In the genomic region with DNA sequence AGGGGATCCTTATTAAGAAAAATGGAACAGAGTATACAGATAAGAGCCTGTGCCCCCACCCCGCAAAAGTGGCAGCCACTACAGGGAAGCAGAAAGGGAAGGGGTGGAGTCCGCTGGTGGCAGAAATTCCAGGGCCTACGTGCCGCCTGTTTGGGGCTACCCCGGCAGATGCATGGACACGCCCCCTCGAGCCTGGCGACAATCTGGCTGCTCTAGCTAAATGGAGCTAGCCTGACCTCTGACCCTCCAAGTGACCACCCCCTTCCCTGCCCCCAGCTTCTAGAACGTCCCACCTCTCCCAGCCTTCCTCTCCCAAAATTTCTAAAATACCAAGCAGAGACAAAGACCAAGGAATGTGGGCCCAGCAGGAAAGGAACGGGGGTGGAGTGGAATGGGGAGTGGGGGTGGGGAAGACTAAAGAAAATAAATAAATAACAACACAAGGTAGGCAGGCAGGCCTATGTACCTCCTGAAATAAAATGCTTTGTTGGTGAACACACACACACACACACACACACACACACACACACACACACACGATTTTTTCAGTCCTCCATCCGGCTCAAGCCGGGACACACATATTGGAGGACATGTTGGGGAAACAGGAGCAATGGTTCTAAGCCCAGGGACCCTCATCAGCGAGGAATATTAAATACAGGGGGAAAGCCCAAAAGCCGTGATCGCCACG, we compare ENCODE assay signal across 9 mouse cellular contexts. TPM values are rescaled to one million over a fixed set of nuclear protein-coding genes. Genes with fewer than 3 reads are reported as not detected.
A peak's percentile ranks its signal among the peaks of the same experiment; 100 is the strongest.
DNase-seq lines count a peak whose midpoint lies in the region; ATAC-seq and TF ChIP-seq lines count a peak whose summit lies in the region.
"Had no signal": no experiment of that assay in that cellular context is flagged by ENCODE, and none has a peak within 500 bp of the region (broad histone marks: within the 10 kb centered on the region; RNA-seq: fewer than 3 reads in every experiment).

No protein-coding gene starts in this region.

- H3K27ac ChIP-seq in forebrain, embryonic 11.5 days (ENCODE audit: low read depth, low read length), result 0 out of 2 replicates have a peak overlapping the region, but pooled peaks have one; percentile 41
- H3K27ac ChIP-seq in hindbrain, embryonic 16.5 days (ENCODE audit: low read depth, low read length), result no peak overlapping the region
- H3K27ac ChIP-seq in liver, embryonic 14.5 days, result no peak overlapping the region

- peak; percentile 33 for DNase-seq in kidney, adult 11 months
- no peak for DNase-seq in kidney, adult 18-20 months
- peak; percentile 81 for DNase-seq in forebrain, embryonic 11.5 days (ENCODE audit: low spot score)
- DNase-seq in liver, embryonic 14.5 days (ENCODE audit: low read depth in 3 of 3, low spot score in 3 of 3), result peak in 2 of 3 experiments; percentile 36 to 37
- no peak for DNase-seq in layer of hippocampus, adult 8-10 months (ENCODE audit: low spot score in 2 of 2)
- no peak for DNase-seq in layer of hippocampus, postnatal 14 days (ENCODE audit: low spot score in 2 of 2)

- peaks cover 28% of the 10 kb centered on the region for H3K4me1 ChIP-seq in forebrain, embryonic 11.5 days (replicated peaks; ENCODE audit: control insufficient read depth, insufficient read depth, low read length)
- H3K4me1 ChIP-seq in hindbrain, embryonic 16.5 days (ENCODE audit: control insufficient read depth, insufficient read depth, low read depth, low read length), result peaks cover 17% of the 10 kb centered on the region
- H3K4me1 ChIP-seq in liver, embryonic 14.5 days (replicated peaks; ENCODE audit: control insufficient read depth in 2 of 2, insufficient read depth in 2 of 2, low read length in 1 of 2), result peaks cover 0 to 9% of the 10 kb centered on the region in 2 experiments; a peak in 2 of 4 replicates

- no peak for TF ChIP-seq EP300 in liver, embryonic 14.5 days (IDR thresholded peaks at IDR 0.05; ENCODE audit: low read depth)

- no peak for TF ChIP-seq CTCF in liver, embryonic 14.5 days (IDR thresholded peaks at IDR 0.05; ENCODE audit: low read depth)

- no peaks in the 10 kb centered on the region for H3K36me3 ChIP-seq in forebrain, embryonic 11.5 days (ENCODE audit: control insufficient read depth, insufficient read depth, low read length)
- H3K36me3 ChIP-seq in hindbrain, embryonic 16.5 days (ENCODE audit: control insufficient read depth, insufficient read depth, low read length), result no peaks in the 10 kb centered on the region
- H3K36me3 ChIP-seq in liver, embryonic 14.5 days (replicated peaks; ENCODE audit: control insufficient read depth, insufficient read depth, low read depth), result no peaks in the 10 kb centered on the region

- ATAC-seq in forebrain, embryonic 11.5 days (replicated peaks; ENCODE audit: low FRiP score), result peak; percentile 67
- no peak for ATAC-seq in hindbrain, embryonic 16.5 days
- peak; percentile 38; the same call in 1 of the 2 replicates for ATAC-seq in liver, embryonic 14.5 days (ENCODE audit: insufficient read depth)
- ATAC-seq in inflammation-experienced regulatory T-cells, adult 6 months, result no peak

- WGBS in forebrain, embryonic 11.5 days, result 5% methylated on average over 17 of the region's 17 CpGs
- 16% methylated on average over 17 of the region's 17 CpGs for WGBS in hindbrain, embryonic 16.5 days
- WGBS in liver, embryonic 14.5 days (ENCODE audit: insufficient replicate concordance), result 24% methylated on average over 17 of the region's 17 CpGs

- H3K9me3 ChIP-seq in forebrain, embryonic 11.5 days (ENCODE audit: control insufficient read depth, low read length), result no peaks in the 10 kb centered on the region
- no peaks in the 10 kb centered on the region for H3K9me3 ChIP-seq in hindbrain, embryonic 16.5 days (ENCODE audit: control insufficient read depth, low read length)
- no peaks in the 10 kb centered on the region for H3K9me3 ChIP-seq in liver, embryonic 14.5 days (ENCODE audit: control insufficient read depth, low read length)

- H3K27me3 ChIP-seq in forebrain, embryonic 11.5 days (ENCODE audit: control insufficient read depth, insufficient read depth, low read length), result no peaks in the 10 kb centered on the region
- H3K27me3 ChIP-seq in hindbrain, embryonic 16.5 days (replicated peaks; ENCODE audit: control insufficient read depth, insufficient read depth, low read length), result no peaks in the 10 kb centered on the region
- H3K27me3 ChIP-seq in liver, embryonic 14.5 days (ENCODE audit: control insufficient read depth, insufficient read depth, low read length), result no peaks in the 10 kb centered on the region

- H3K9ac ChIP-seq in forebrain, embryonic 11.5 days (ENCODE audit: low read length), result no peak overlapping the region
- no peak overlapping the region for H3K9ac ChIP-seq in hindbrain, embryonic 16.5 days (ENCODE audit: low read depth, low read length)
- no peak overlapping the region for H3K9ac ChIP-seq in liver, embryonic 14.5 days (replicated peaks)

- no peak overlapping the region for H3K4me3 ChIP-seq in forebrain, embryonic 11.5 days (ENCODE audit: low read depth, low read length)
- no peak overlapping the region for H3K4me3 ChIP-seq in hindbrain, embryonic 16.5 days (ENCODE audit: low read length)
- no peak overlapping the region for H3K4me3 ChIP-seq in liver, embryonic 14.5 days (ENCODE audit: insufficient read depth in 1 of 2, low read depth in 2 of 2, low read length in 2 of 2)

- H3K4me2 ChIP-seq in forebrain, embryonic 11.5 days (ENCODE audit: low read depth, low read length, severe bottlenecking), result peak overlapping the region; percentile 27; the same call in 1 of the 2 replicates
- peak overlapping the region; percentile 13; the same call in 1 of the 2 replicates for H3K4me2 ChIP-seq in hindbrain, embryonic 16.5 days (ENCODE audit: low read length)
- peak overlapping the region; percentile 28; the same call in 1 of the 2 replicates for H3K4me2 ChIP-seq in liver, embryonic 14.5 days (ENCODE audit: low read depth)

RNA-seq across cellular contexts. Expression of gene C130032M10Rik, which starts 12.6 kb away (rescaled TPM):
- polyA plus RNA-seq in forebrain, embryonic 11.5 days (2014; fragmentation: Nextera tagmentation; extraction: Ambion mirVana), result not detected in 2 replicates
- polyA plus RNA-seq in hindbrain, embryonic 16.5 days (2015; fragmentation: Nextera tagmentation; extraction: Ambion mirVana), result not detected in 2 replicates
- polyA plus RNA-seq in liver, embryonic 14.5 days (2012; rRNA removed), result not detected in 2 replicates
- polyA plus RNA-seq in liver, embryonic 14.5 days (2014; fragmentation: Nextera tagmentation; extraction: Ambion mirVana), result not detected in 2 replicates
- not detected for total RNA-seq in layer of hippocampus, adult 8-10 months (2022)
- total RNA-seq in layer of hippocampus, postnatal 14 days (2021), result not detected
- polyA plus RNA-seq in inflammation-experienced regulatory T-cells, adult 6 months (2017; shearing (Covaris generic)), result not detected
- total RNA-seq: MEL had no signal

RNA-seq across cellular contexts. Expression of gene Ccr4, which starts 23.4 kb away (rescaled TPM):
- polyA plus RNA-seq in forebrain, embryonic 11.5 days (2014; fragmentation: Nextera tagmentation; extraction: Ambion mirVana), result not detected in 2 replicates
- not detected in 2 replicates for polyA plus RNA-seq in hindbrain, embryonic 16.5 days (2015; fragmentation: Nextera tagmentation; extraction: Ambion mirVana)
- polyA plus RNA-seq in liver, embryonic 14.5 days (2012; rRNA removed), result not detected in 2 replicates
- not detected in 2 replicates for polyA plus RNA-seq in liver, embryonic 14.5 days (2014; fragmentation: Nextera tagmentation; extraction: Ambion mirVana)
- total RNA-seq in layer of hippocampus, adult 8-10 months (2022), result not detected
- not detected for total RNA-seq in layer of hippocampus, postnatal 14 days (2021)
- polyA plus RNA-seq in inflammation-experienced regulatory T-cells, adult 6 months (2017; shearing (Covaris generic)), result 10 to 100 TPM; 16.1 to 24.9 (median 17.5) TPM
- total RNA-seq: MEL had no signal

RNA-seq across cellular contexts. Expression of gene Trim71, which starts 36.0 kb away (rescaled TPM):
- polyA plus RNA-seq in forebrain, embryonic 11.5 days (2014; fragmentation: Nextera tagmentation; extraction: Ambion mirVana), result 1.5 and 1.6 TPM in 2 replicates
- polyA plus RNA-seq in hindbrain, embryonic 16.5 days (2015; fragmentation: Nextera tagmentation; extraction: Ambion mirVana), result 0.14 and 0.24 TPM in 2 replicates
- 0.61 and 0.74 TPM in 2 replicates for polyA plus RNA-seq in liver, embryonic 14.5 days (2012; rRNA removed)
- polyA plus RNA-seq in liver, embryonic 14.5 days (2014; fragmentation: Nextera tagmentation; extraction: Ambion mirVana), result 0.62 and 0.82 TPM in 2 replicates
- 1 to 10 TPM; 1.3 to 1.9 (median 1.6) TPM for total RNA-seq in layer of hippocampus, adult 8-10 months (2022)
- total RNA-seq in layer of hippocampus, postnatal 14 days (2021), result under 1 TPM; 0.50 to 0.69 TPM
- under 1 TPM in 1 of 3 experiments, not detected in 2; 0.04 TPM for polyA plus RNA-seq in inflammation-experienced regulatory T-cells, adult 6 months (2017; shearing (Covaris generic))
- total RNA-seq: MEL had no signal

Comparison
In these comparisons a context has a peak if more than half of its experiments do, and no peak if none do; other contexts are left out.
1. DNase-seq: peak in kidney, adult 11 months (single experiment), forebrain, embryonic 11.5 days (single experiment) and liver, embryonic 14.5 days (2 of 3); none in kidney, adult 18-20 months (single experiment), layer of hippocampus, adult 8-10 months (0 of 2) and layer of hippocampus, postnatal 14 days (0 of 2).
2. ATAC-seq: peak in forebrain, embryonic 11.5 days (single experiment) and liver, embryonic 14.5 days (single experiment); none in hindbrain, embryonic 16.5 days (single experiment) and inflammation-experienced regulatory T-cells, adult 6 months (single experiment).
3. RNA of gene Ccr4, which starts 23.4 kb away (polyA plus RNA-seq): 16.1 to 24.9 TPM in inflammation-experienced regulatory T-cells, adult 6 months; not detected in forebrain, embryonic 11.5 days, not detected in hindbrain, embryonic 16.5 days and not detected in liver, embryonic 14.5 days; every median in the first group is over 10 times any median in the second.
4. Peak in every context shown above with its lines, with median percentiles within 50 percentile points of each other: H3K4me2 ChIP-seq.